In genomic region chr2:49452451-49453081, GRCm38 (mm10) we compare ENCODE assay signal across 8 mouse cellular contexts. TPM values are rescaled to one million over a fixed set of nuclear protein-coding genes. Genes with fewer than 3 reads are reported as not detected.
DNase-seq lines count a peak whose midpoint lies in the region; ATAC-seq and TF ChIP-seq lines count a peak whose summit lies in the region.

No protein-coding gene starts in this region.

- H3K9ac ChIP-seq in embryonic facial prominence, embryonic 14.5 days (ENCODE audit: low read depth, low read length): peak overlapping the region; percentile 98
- H3K9ac ChIP-seq in heart, adult 2 months (ENCODE audit: low read depth, low read length): peak overlapping the region; percentile 62
- H3K9ac ChIP-seq in limb, embryonic 13.5 days: peak overlapping the region; percentile 88
- peak overlapping the region; percentile 96 for H3K9ac ChIP-seq in midbrain, embryonic 15.5 days

- WGBS in bone marrow, adult 2 months: under 1% methylated on average over 37 of the region's 37 CpGs
- 1% methylated on average over 35 of the region's 37 CpGs for WGBS in embryonic facial prominence, embryonic 14.5 days
- under 1% methylated on average over 37 of the region's 37 CpGs for WGBS in heart, adult 2 months
- WGBS in limb, embryonic 13.5 days: under 1% methylated on average over 37 of the region's 37 CpGs
- under 1% methylated on average over 37 of the region's 37 CpGs for WGBS in midbrain, embryonic 15.5 days

- H3K27me3 ChIP-seq in embryonic facial prominence, embryonic 14.5 days (replicated peaks; ENCODE audit: control insufficient read depth, insufficient read depth, low read length): no peaks in the 10 kb centered on the region
- no peaks in the 10 kb centered on the region for H3K27me3 ChIP-seq in heart, adult 2 months (ENCODE audit: control insufficient read depth, insufficient read depth, low read length)
- no peaks in the 10 kb centered on the region for H3K27me3 ChIP-seq in limb, embryonic 13.5 days
- no peaks in the 10 kb centered on the region for H3K27me3 ChIP-seq in midbrain, embryonic 15.5 days (replicated peaks)

- TF ChIP-seq POLR2A in bone marrow, adult 2 months (IDR thresholded peaks at IDR 0.05; ENCODE audit: borderline replicate concordance, control insufficient read depth, low read depth, low read length): no peak
- 0 out of 2 replicates have a peak, but pooled peaks have one; percentile 37 for TF ChIP-seq POLR2A in heart, adult 2 months (IDR thresholded peaks at IDR 0.05; ENCODE audit: insufficient read depth, low read depth, low read length)

- DNase-seq in A20 (ENCODE audit: low read depth, low spot score): peak; percentile 89
- peak; percentile 95 for DNase-seq in embryonic facial prominence, embryonic 14.5 days (ENCODE audit: low spot score)
- DNase-seq in heart, adult 2 months: peak; percentile 61 to 75
- DNase-seq in kidney, adult 8-10 months: peak; percentile 75 to 82
- DNase-seq in spleen, adult 18-20 months: peak; percentile 36 to 51

- no peaks in the 10 kb centered on the region for H3K9me3 ChIP-seq in embryonic facial prominence, embryonic 14.5 days (ENCODE audit: control insufficient read depth, low read length)
- H3K9me3 ChIP-seq in limb, embryonic 13.5 days: no peaks in the 10 kb centered on the region
- H3K9me3 ChIP-seq in midbrain, embryonic 15.5 days: no peaks in the 10 kb centered on the region

- ATAC-seq in embryonic facial prominence, embryonic 14.5 days (ENCODE audit: low read depth): peak; percentile 41
- peak; percentile 28; the same call in 1 of the 2 replicates for ATAC-seq in limb, embryonic 13.5 days (ENCODE audit: low FRiP score, low read depth)
- peak; percentile 60 for ATAC-seq in midbrain, embryonic 15.5 days (replicated peaks)

- peaks cover 7% of the 10 kb centered on the region; the same call in 1 of the 2 replicates for H3K79me2 ChIP-seq in heart, adult 2 months (replicated peaks; ENCODE audit: control insufficient read depth, insufficient read depth, low read length)

- peak overlapping the region; percentile 92 for H3K27ac ChIP-seq in bone marrow, adult 2 months (ENCODE audit: control insufficient read depth, insufficient read depth, low read depth, low read length, poor library complexity)
- peak overlapping the region; percentile 100 for H3K27ac ChIP-seq in embryonic facial prominence, embryonic 14.5 days (replicated peaks; ENCODE audit: low read depth, low read length)
- peak overlapping the region; percentile 100 for H3K27ac ChIP-seq in heart, adult 2 months
- peak overlapping the region; percentile 99; the same call in 1 of the 2 replicates for H3K27ac ChIP-seq in limb, embryonic 13.5 days
- peak overlapping the region; percentile 100 for H3K27ac ChIP-seq in midbrain, embryonic 15.5 days

- H3K36me3 ChIP-seq in embryonic facial prominence, embryonic 14.5 days (ENCODE audit: control insufficient read depth, insufficient read depth, low read length): no peaks in the 10 kb centered on the region
- H3K36me3 ChIP-seq in heart, adult 2 months (ENCODE audit: control insufficient read depth, insufficient read depth, low read length): peaks cover 2% of the 10 kb centered on the region; the same call in 1 of the 2 replicates
- H3K36me3 ChIP-seq in limb, embryonic 13.5 days: no peaks in the 10 kb centered on the region
- H3K36me3 ChIP-seq in midbrain, embryonic 15.5 days (replicated peaks): no peaks in the 10 kb centered on the region

- H3K4me3 ChIP-seq in bone marrow, adult 2 months (replicated peaks; ENCODE audit: control insufficient read depth, low read depth, low read length): peak overlapping the region; percentile 85
- peak overlapping the region; percentile 98 for H3K4me3 ChIP-seq in embryonic facial prominence, embryonic 14.5 days (ENCODE audit: low read depth, low read length)
- peak overlapping the region; percentile 88 for H3K4me3 ChIP-seq in heart, adult 2 months
- H3K4me3 ChIP-seq in limb, embryonic 13.5 days: peak overlapping the region; percentile 98
- H3K4me3 ChIP-seq in midbrain, embryonic 15.5 days: peak overlapping the region; percentile 66

- TF ChIP-seq CTCF in bone marrow, adult 2 months (IDR thresholded peaks at IDR 0.05; ENCODE audit: control insufficient read depth, insufficient read depth, low read length): no peak
- TF ChIP-seq CTCF in heart, adult 2 months (IDR thresholded peaks at IDR 0.05): no peak; the same call in 1 of the 2 replicates

- no peak for TF ChIP-seq EP300 in heart, adult 2 months (IDR thresholded peaks at IDR 0.05; ENCODE audit: insufficient read depth, low read depth, low read length)

- peak overlapping the region; percentile 61 for H3K4me2 ChIP-seq in embryonic facial prominence, embryonic 14.5 days (ENCODE audit: low read depth, low read length)
- peak overlapping the region; percentile 87 for H3K4me2 ChIP-seq in limb, embryonic 13.5 days (replicated peaks)
- peak overlapping the region; percentile 54 for H3K4me2 ChIP-seq in midbrain, embryonic 15.5 days

- no peaks in the 10 kb centered on the region; the same call in 1 of the 2 replicates for H3K4me1 ChIP-seq in bone marrow, adult 2 months (ENCODE audit: control insufficient read depth, insufficient read depth, low read length)
- H3K4me1 ChIP-seq in embryonic facial prominence, embryonic 14.5 days (ENCODE audit: control insufficient read depth, insufficient read depth, low read length): peaks cover 13% of the 10 kb centered on the region; the same call in 1 of the 2 replicates
- peaks cover 6% of the 10 kb centered on the region; the same call in 1 of the 2 replicates for H3K4me1 ChIP-seq in heart, adult 2 months (ENCODE audit: control insufficient read depth, insufficient read depth, low read length)
- H3K4me1 ChIP-seq in limb, embryonic 13.5 days: peaks cover 16% of the 10 kb centered on the region
- H3K4me1 ChIP-seq in midbrain, embryonic 15.5 days: peaks cover 19% of the 10 kb centered on the region

- intact Hi-C loops in heart, adult 2 months (cut with DNase I): loop anchor here (5.0 kb wide), 2 partner anchors 45 to 80 kb away; no protein-coding TSS in a partner anchor

RNA-seq across cellular contexts. Expression of gene Epc2, which starts 1.3 kb away (rescaled TPM):
- 10.7 and 19.3 TPM in 2 replicates for polyA plus RNA-seq in bone marrow, adult 2 months (2011; ENCODE audit: insufficient read depth, insufficient read length, low replicate concordance, missing spikeins)
- polyA plus RNA-seq in embryonic facial prominence, embryonic 14.5 days (2014; fragmentation: Nextera tagmentation; extraction: Ambion mirVana): 8.3 and 9.7 TPM in 2 replicates
- 10 to 100 TPM; 17.6 to 19.3 TPM for total RNA-seq in heart, adult 2 months (2021)
- polyA plus RNA-seq in heart, adult 2 months (2012; rRNA removed): 5.9 and 10.2 TPM in 2 replicates
- 7.1 and 7.6 TPM in 2 replicates for polyA plus RNA-seq in limb, embryonic 13.5 days (2015; fragmentation: Nextera tagmentation; extraction: Ambion mirVana)
- polyA plus RNA-seq in midbrain, embryonic 15.5 days (2015; fragmentation: Nextera tagmentation; extraction: Ambion mirVana): 11.1 and 12.6 TPM in 2 replicates

Comparison
In these comparisons a context has a peak if more than half of its experiments do, and no peak if none do; other contexts are left out.
1. Peak in every context shown above with its lines: DNase-seq, ATAC-seq, H3K4me3 ChIP-seq and H3K27ac ChIP-seq.
2. DNase-seq: peak in every context shown above with its lines; median percentile 95 in embryonic facial prominence, embryonic 14.5 days; 89 in A20; 78 in kidney, adult 8-10 months; 68 in heart, adult 2 months; 44 in spleen, adult 18-20 months.